Mouse (Mus musculus) natural killer cell, adult 2 months (primary cell): ENCODE measurements around the gene Tceal1.

Source experiments
- DNase-seq, 2 experiments: peaks; one replicate each; pipeline ENCODE4 v3.0.0; 2022; ENCODE audit warnings: low spot score in 2 of 2

Tceal1 gene

GRCm38 (mm10) chrX:136755464-136755863 is 47.7 kb downstream of the Tceal1 start:
- DNase-seq = no peak
